Mouse (Mus musculus) bone marrow, adult 2 months (tissue): ENCODE data around the gene Il6st.

ENCODE experiments used
- CTCF ChIP-seq: fragments of 200-500 bp; IDR thresholded peaks from 2 replicates; pipeline ENCODE4 v1.5.1; 2011; ENCODE audit warnings: low read length, control low read depth; ENCODE audit not compliant: control insufficient read depth, insufficient read depth
- POLR2A ChIP-seq: fragments of 200-500 bp; IDR thresholded peaks from 2 replicates; pipeline ENCODE4 v1.6.1; 2011; ENCODE audit warnings: low read depth, mild to moderate bottlenecking, control low read depth, low read length, borderline replicate concordance; ENCODE audit not compliant: control insufficient read depth

DNA sequence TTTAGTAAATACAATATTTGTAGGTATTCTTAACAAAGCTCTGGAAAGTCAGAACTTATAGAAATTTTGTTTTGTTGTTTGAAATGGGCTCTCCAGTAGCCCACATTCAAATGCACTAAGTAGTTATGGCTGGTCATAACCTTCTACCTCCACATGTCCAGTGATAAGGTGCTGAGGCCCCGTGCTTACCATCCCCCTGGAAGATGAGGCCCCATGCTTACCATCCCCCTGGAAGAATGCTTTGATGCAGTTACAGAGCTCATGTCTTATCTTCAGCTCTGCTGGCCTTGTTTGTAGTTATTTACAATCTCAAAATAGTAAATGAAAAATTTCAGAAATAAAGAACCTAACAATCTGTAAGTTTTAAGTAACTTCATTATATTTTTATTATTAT is 28.4 kb downstream of the Il6st start:
- TF ChIP-seq CTCF (no peak), POLR2A (no peak)
